Mouse (Mus musculus) C2C12 (cell line): ENCODE measurements around the gene Pnkp.

Experiments
- CTCF ChIP-seq: IDR thresholded peaks from one replicate; pipeline ENCODE4 v1.5.1; 2011; ENCODE audit not compliant: control insufficient read depth, insufficient read depth, insufficient read length
- FOSL1 ChIP-seq: IDR thresholded peaks from one replicate; pipeline ENCODE4 v1.8.0; 2011; ENCODE audit warnings: mild to moderate bottlenecking, low read length; ENCODE audit not compliant: poor library complexity, insufficient read depth, severe bottlenecking
- USF1 ChIP-seq: IDR thresholded peaks from one replicate; pipeline ENCODE4 v1.6.1; 2011; ENCODE audit warnings: low read depth, mild to moderate bottlenecking, control low read depth, moderate library complexity

GRCm38 (mm10) chr7:44808927-44809326 is 48.0 kb upstream of the Pnkp start:
- TF ChIP-seq CTCF (no peak), FOSL1 (no peak), USF1 (no peak)
